Comparison of ENCODE assay signal across 9 mouse cellular contexts in genomic region chr17:46027066-46027917, GRCm38 (mm10). TPM values are rescaled to one million over a fixed set of nuclear protein-coding genes. Genes with fewer than 3 reads are reported as not detected.
A peak's percentile ranks its signal among the peaks of the same experiment; 100 is the strongest.
DNase-seq lines count a peak whose midpoint lies in the region; ATAC-seq and TF ChIP-seq lines count a peak whose summit lies in the region.
"Had no signal": no experiment of that assay in that cellular context is flagged by ENCODE, and none has a peak within 500 bp of the region (broad histone marks: within the 10 kb centered on the region; RNA-seq: fewer than 3 reads in every experiment).

No protein-coding gene starts in this region.

- H3K27ac ChIP-seq in spleen, adult 2 months (ENCODE audit: insufficient read depth, low read length) = peak overlapping the region; percentile 28; the same call in 1 of the 2 replicates
- peak overlapping the region; percentile 75 for H3K27ac ChIP-seq in limb, embryonic 11.5 days (replicated peaks; ENCODE audit: low read depth, low read length)
- peak overlapping the region; percentile 81 for H3K27ac ChIP-seq in midbrain, embryonic 11.5 days (ENCODE audit: low read depth, low read length)
- H3K27ac ChIP-seq in small intestine, adult 2 months (ENCODE audit: insufficient read depth, low read depth, low read length) = 0 out of 2 replicates have a peak overlapping the region, but pooled peaks have one; percentile 15

- H3K9ac ChIP-seq in limb, embryonic 11.5 days (ENCODE audit: low read length) = peak overlapping the region; percentile 60
- peak overlapping the region; percentile 70 for H3K9ac ChIP-seq in midbrain, embryonic 11.5 days (ENCODE audit: low read length)

- no peak overlapping the region for H3K4me3 ChIP-seq in spleen, adult 2 months (ENCODE audit: extremely low read depth, insufficient read depth, insufficient read length)
- peak overlapping the region; percentile 87 for H3K4me3 ChIP-seq in limb, embryonic 11.5 days (ENCODE audit: low read depth, low read length)
- H3K4me3 ChIP-seq in midbrain, embryonic 11.5 days (ENCODE audit: low read depth, low read length) = peak overlapping the region; percentile 22
- peak overlapping the region; percentile 52 for H3K4me3 ChIP-seq in small intestine, adult 2 months (ENCODE audit: low read depth, low read length)

- H3K9me3 ChIP-seq in limb, embryonic 11.5 days (ENCODE audit: control insufficient read depth, low read length) = no peaks in the 10 kb centered on the region
- H3K9me3 ChIP-seq in midbrain, embryonic 11.5 days (ENCODE audit: control insufficient read depth, low read length) = no peaks in the 10 kb centered on the region

- TF ChIP-seq CTCF in spleen, adult 2 months (IDR thresholded peaks at IDR 0.05; ENCODE audit: extremely low read depth, insufficient read depth, insufficient read length, insufficient replicate concordance) = peak; percentile 28; the same call in 1 of the 2 replicates
- TF ChIP-seq CTCF in small intestine, adult 2 months (IDR thresholded peaks at IDR 0.05; ENCODE audit: extremely low read depth, insufficient read length, insufficient replicate concordance, low read depth, low read length) = peak; percentile 74

- peak overlapping the region; percentile 78 for H3K4me2 ChIP-seq in limb, embryonic 11.5 days (ENCODE audit: low read depth, severe bottlenecking)
- peak overlapping the region; percentile 87 for H3K4me2 ChIP-seq in midbrain, embryonic 11.5 days

- 42% methylated on average over 16 of the region's 16 CpGs for WGBS in spleen, adult 2 months
- WGBS in limb, embryonic 11.5 days = 17% methylated on average over 16 of the region's 16 CpGs
- WGBS in midbrain, embryonic 11.5 days = 19% methylated on average over 16 of the region's 16 CpGs
- WGBS in small intestine, adult 2 months = 22% methylated on average over 16 of the region's 16 CpGs

- peaks cover 16% of the 10 kb centered on the region for H3K27me3 ChIP-seq in spleen, adult 2 months (ENCODE audit: control insufficient read depth, insufficient read depth, low read length)
- no peaks in the 10 kb centered on the region for H3K27me3 ChIP-seq in limb, embryonic 11.5 days (ENCODE audit: control insufficient read depth, insufficient read depth, low read length)
- H3K27me3 ChIP-seq in midbrain, embryonic 11.5 days (ENCODE audit: control insufficient read depth, insufficient read depth, low read length) = no peaks in the 10 kb centered on the region
- no peaks in the 10 kb centered on the region for H3K27me3 ChIP-seq in small intestine, adult 2 months (ENCODE audit: control insufficient read depth, insufficient read depth, low read length)
- H3K27me3 ChIP-seq: Patski had no signal

- peaks cover 9% of the 10 kb centered on the region for H3K4me1 ChIP-seq in spleen, adult 2 months (ENCODE audit: control insufficient read depth, insufficient read depth, insufficient read length)
- H3K4me1 ChIP-seq in limb, embryonic 11.5 days (ENCODE audit: control insufficient read depth, insufficient read depth, low read length) = peaks cover 32% of the 10 kb centered on the region
- peaks cover 33% of the 10 kb centered on the region for H3K4me1 ChIP-seq in midbrain, embryonic 11.5 days (ENCODE audit: control insufficient read depth, insufficient read depth, low read length)
- H3K4me1 ChIP-seq in small intestine, adult 2 months (ENCODE audit: control insufficient read depth, insufficient read depth, insufficient read length, low read length) = peaks cover 11% of the 10 kb centered on the region; the same call in 1 of the 2 replicates

- ATAC-seq in granulocyte monocyte progenitor cell, adult 5-6 weeks (replicated peaks; ENCODE audit: poor library complexity, severe bottlenecking) = peak; percentile 31; the same call in 1 of the 2 replicates
- ATAC-seq in limb, embryonic 11.5 days (ENCODE audit: insufficient number of reproducible peaks, low FRiP score, low TSS enrichment, low read depth) = peak; percentile 18; the same call in 1 of the 2 replicates
- peak; percentile 47 for ATAC-seq in midbrain, embryonic 11.5 days (ENCODE audit: low FRiP score)
- ATAC-seq: Patski had no signal

- no peak for TF ChIP-seq POLR2A in spleen, adult 2 months (IDR thresholded peaks at IDR 0.05; ENCODE audit: low read depth, low read length)
- TF ChIP-seq POLR2A in small intestine, adult 2 months (IDR thresholded peaks at IDR 0.05; ENCODE audit: low read depth, low read length) = no peak

- no peak for DNase-seq in spleen, adult 2 months (ENCODE audit: low read depth in 1 of 2, low spot score in 2 of 2)
- DNase-seq in spleen, adult 12 weeks (ENCODE audit: low spot score) = no peak
- DNase-seq in embryo, embryonic 11.5 days (ENCODE audit: low read depth, low spot score) = peak; percentile 65
- DNase-seq in kidney, adult 11 months = peak; percentile 75
- peak; percentile 83 for DNase-seq in limb, embryonic 11.5 days (ENCODE audit: low spot score)
- peak; percentile 97 for DNase-seq in midbrain, embryonic 11.5 days (ENCODE audit: low spot score, missing footprints)

- H3K36me3 ChIP-seq in spleen, adult 2 months (ENCODE audit: control insufficient read depth, insufficient read depth, low read length) = no peaks in the 10 kb centered on the region
- H3K36me3 ChIP-seq in limb, embryonic 11.5 days (ENCODE audit: control insufficient read depth, insufficient read depth, low read length) = peaks cover 22% of the 10 kb centered on the region
- peaks cover 15% of the 10 kb centered on the region for H3K36me3 ChIP-seq in midbrain, embryonic 11.5 days (ENCODE audit: control insufficient read depth, insufficient read depth, low read length)
- H3K36me3 ChIP-seq in small intestine, adult 2 months (ENCODE audit: control insufficient read depth, insufficient read depth, low read length) = peaks cover 26% of the 10 kb centered on the region

RNA-seq across cellular contexts. Expression of gene Vegfa, which starts 4.9 kb away (rescaled TPM):
- 92.9 and 106 TPM in 2 replicates for polyA plus RNA-seq in spleen, adult 2 months (2012; rRNA removed)
- 21.2 and 28.6 TPM in 2 replicates for total RNA-seq in granulocyte monocyte progenitor cell, adult 5-6 weeks (2014; fragmentation: Nextera tagmentation)
- total RNA-seq in granulocyte monocyte progenitor cell, adult 5-6 weeks (2017) = 34.3 and 41.4 TPM in 2 replicates
- polyA plus RNA-seq in limb, embryonic 11.5 days (2014; fragmentation: Nextera tagmentation; extraction: Ambion mirVana) = 3.3 and 4.0 TPM in 2 replicates
- polyA plus RNA-seq in midbrain, embryonic 11.5 days (2014; fragmentation: Nextera tagmentation; extraction: Ambion mirVana) = 2.2 and 2.9 TPM in 2 replicates
- 108 and 177 TPM in 2 replicates for polyA plus RNA-seq in small intestine, adult 2 months (2012; rRNA removed)

Comparison
In these comparisons a context has a peak if more than half of its experiments do, and no peak if none do; other contexts are left out.
1. DNase-seq: peak in embryo, embryonic 11.5 days (single experiment), kidney, adult 11 months (single experiment), limb, embryonic 11.5 days (single experiment) and midbrain, embryonic 11.5 days (single experiment); none in spleen, adult 2 months (0 of 2) and spleen, adult 12 weeks (single experiment).
2. H3K27ac ChIP-seq: peak in every context shown above with its lines; median percentile 81 in midbrain, embryonic 11.5 days; 75 in limb, embryonic 11.5 days; 28 in spleen, adult 2 months; 15 in small intestine, adult 2 months.
3. RNA of gene Vegfa, which starts 4.9 kb away (polyA plus RNA-seq): 108 to 177 TPM in small intestine, adult 2 months and 92.9 to 106 TPM in spleen, adult 2 months; 3.3 to 4.0 TPM in limb, embryonic 11.5 days and 2.2 to 2.9 TPM in midbrain, embryonic 11.5 days; every median in the first group is over 10 times any median in the second.
4. Peak in every context shown above with its lines, with median percentiles within 50 percentile points of each other: ATAC-seq.